Mouse (Mus musculus) thymus, postnatal 0 days (tissue): ENCODE measurements around the gene Yipf2. TPM values are rescaled to one million over a fixed set of nuclear protein-coding genes. Genes with fewer than 3 reads are reported as not detected.
A peak's percentile ranks its signal among the peaks of the same experiment; 100 is the strongest.

Experiments used
- DNase-seq: peaks from one replicate; pipeline ENCODE4 v3.0.0-alpha.2; 2015; ENCODE audit warnings: low spot score
- polyA plus RNA-seq: library from polyadenylated mRNA; unstranded; fragments of >200 nt; fragmentation: Nextera tagmentation; extraction: Ambion mirVana; gene quantifications from 2 replicates; pipeline ENCODE4 v1.2.1, GENCODE M21; 2015

Gene Yipf2
- polyA plus RNA-seq: 26.8 and 27.2 TPM in 2 replicates

GRCm38 (mm10) chr9:21592703-21593121, at the start of gene Yipf2, which contains the start of gene Timm29:
TSS of gene Yipf2 (minus strand) at chr9:21592828.
TSS of gene Timm29 (plus strand) at chr9:21592722.
- peak; percentile 97 for DNase-seq

GRCm38 (mm10) chr9:21639031-21639430, 46.4 kb upstream of the Yipf2 start:
- no peak for DNase-seq

- no peak for DNase-seq
These were observed 43.0 kb upstream of the Yipf2 start for GRCm38 (mm10) chr9:21635639-21636038.

GRCm38 (mm10) chr9:21633106-21633505, 40.5 kb upstream of the Yipf2 start:
- no peak for DNase-seq

- peak; percentile 67 for DNase-seq
These were observed 38.0 kb upstream of the Yipf2 start for GRCm38 (mm10) chr9:21630673-21631072.

- peak; percentile 31 for DNase-seq
These were observed 34.6 kb upstream of the Yipf2 start for GRCm38 (mm10) chr9:21627145-21627795.

- DNase-seq: peak; percentile 54
These were observed 33.9 kb upstream of the Yipf2 start for GRCm38 (mm10) chr9:21626571-21626970.

GRCm38 (mm10) chr9:21625342-21626339, 33.0 kb upstream of the Yipf2 start:
- DNase-seq: peak; percentile 85

- DNase-seq: no peak
These were observed 30.0 kb upstream of the Yipf2 start for GRCm38 (mm10) chr9:21622676-21623075.

- DNase-seq: no peak
These were observed 27.6 kb upstream of the Yipf2 start for GRCm38 (mm10) chr9:21620229-21620628.

- DNase-seq: no peak
These were observed 24.4 kb upstream of the Yipf2 start for GRCm38 (mm10) chr9:21617066-21617465.

GRCm38 (mm10) chr9:21616232-21616781, 23.7 kb upstream of the Yipf2 start:
- no peak for DNase-seq

GRCm38 (mm10) chr9:21615617-21616231, 23.1 kb upstream of the Yipf2 start, which contains the start of gene Smarca4:
TSS of gene Smarca4 (plus strand) at chr9:21616169.
- DNase-seq: peak; percentile 100

- DNase-seq: no peak
These were observed 22.4 kb upstream of the Yipf2 start for GRCm38 (mm10) chr9:21614864-21615616.

GRCm38 (mm10) chr9:21609861-21610260, 17.2 kb upstream of the Yipf2 start:
- peak; percentile 41 for DNase-seq

- no peak for DNase-seq
These were observed 14.0 kb upstream of the Yipf2 start for GRCm38 (mm10) chr9:21606648-21607047.

- no peak for DNase-seq
These were observed 13.2 kb upstream of the Yipf2 start for GRCm38 (mm10) chr9:21605865-21606264.

- DNase-seq: no peak
These were observed 11.5 kb upstream of the Yipf2 start for GRCm38 (mm10) chr9:21604119-21604518.

GRCm38 (mm10) chr9:21601722-21602399, 9.2 kb upstream of the Yipf2 start:
- DNase-seq: peak; percentile 81

GRCm38 (mm10) chr9:21601073-21601472, 8.4 kb upstream of the Yipf2 start:
- no peak for DNase-seq
